Mouse (Mus musculus) lung, postnatal 10 days (tissue): ENCODE results near the gene Cog6.
A peak's percentile ranks its signal among the peaks of the same experiment; 100 is the strongest.

Experiments
- DNase-seq: peaks from one replicate; pipeline ENCODE4 v3.0.0; 2021

Cog6 gene

DNA sequence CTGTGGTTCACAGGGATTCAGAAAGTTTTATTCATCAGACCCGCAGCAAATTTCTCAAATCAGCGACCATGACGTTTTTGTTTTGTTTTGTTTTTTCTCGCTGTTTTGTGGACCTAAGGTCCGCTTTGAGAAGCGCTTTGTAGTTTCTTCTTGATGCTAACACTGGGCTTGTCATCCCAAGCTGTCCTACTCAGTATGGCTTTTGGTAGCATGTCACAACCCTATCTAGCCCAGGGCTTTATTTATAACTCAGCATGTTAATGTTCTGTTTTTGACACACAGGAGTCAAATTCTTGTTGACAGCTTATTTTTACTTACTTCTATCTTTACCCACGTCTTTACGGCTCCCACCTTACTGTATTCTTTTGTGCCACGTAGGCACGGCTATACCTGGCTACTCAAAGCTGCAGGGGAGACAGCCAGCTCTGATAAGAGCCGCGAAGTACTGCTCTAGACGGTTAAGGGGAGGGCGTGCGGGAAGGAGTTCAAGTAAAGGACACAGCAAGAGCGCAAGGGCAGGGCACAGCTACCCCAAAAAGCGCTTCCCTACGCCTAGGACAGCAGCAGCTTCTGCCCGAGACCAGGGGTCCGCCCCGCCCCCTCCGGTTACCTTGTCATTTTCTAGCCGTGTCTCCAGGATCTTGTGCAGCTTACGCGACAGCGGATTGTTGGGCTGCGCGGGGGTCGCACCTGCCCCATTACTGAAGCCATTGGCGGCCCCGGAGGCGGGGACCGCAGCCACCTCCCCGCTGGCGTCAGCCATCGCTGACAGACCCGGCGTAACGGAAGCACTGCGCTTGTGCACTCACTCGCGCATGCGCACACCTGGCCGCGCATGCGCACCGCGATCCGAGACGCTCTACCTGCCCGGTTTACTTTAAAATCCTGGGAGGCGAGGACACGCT is at the start of gene Cog6:
Cog6 (minus strand) TSS at position 802 of the 905 bp plus-strand sequence.
- peak; percentile 84 for DNase-seq

DNA sequence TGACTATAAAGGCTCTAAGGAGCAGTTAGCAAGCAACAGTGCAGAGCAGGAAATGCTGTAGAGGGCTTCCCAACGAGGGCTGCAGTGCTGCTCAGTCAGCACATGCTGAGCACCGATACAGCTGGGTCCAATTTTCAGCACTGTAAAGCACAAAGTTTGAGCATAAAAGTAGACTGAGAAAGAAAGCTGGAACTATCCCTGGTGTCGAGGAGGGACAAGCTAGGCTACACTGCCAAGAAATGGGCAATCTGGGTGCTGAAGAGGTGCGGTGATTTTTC is 49.0 kb upstream of the Cog6 start:
- no peak for DNase-seq

DNA sequence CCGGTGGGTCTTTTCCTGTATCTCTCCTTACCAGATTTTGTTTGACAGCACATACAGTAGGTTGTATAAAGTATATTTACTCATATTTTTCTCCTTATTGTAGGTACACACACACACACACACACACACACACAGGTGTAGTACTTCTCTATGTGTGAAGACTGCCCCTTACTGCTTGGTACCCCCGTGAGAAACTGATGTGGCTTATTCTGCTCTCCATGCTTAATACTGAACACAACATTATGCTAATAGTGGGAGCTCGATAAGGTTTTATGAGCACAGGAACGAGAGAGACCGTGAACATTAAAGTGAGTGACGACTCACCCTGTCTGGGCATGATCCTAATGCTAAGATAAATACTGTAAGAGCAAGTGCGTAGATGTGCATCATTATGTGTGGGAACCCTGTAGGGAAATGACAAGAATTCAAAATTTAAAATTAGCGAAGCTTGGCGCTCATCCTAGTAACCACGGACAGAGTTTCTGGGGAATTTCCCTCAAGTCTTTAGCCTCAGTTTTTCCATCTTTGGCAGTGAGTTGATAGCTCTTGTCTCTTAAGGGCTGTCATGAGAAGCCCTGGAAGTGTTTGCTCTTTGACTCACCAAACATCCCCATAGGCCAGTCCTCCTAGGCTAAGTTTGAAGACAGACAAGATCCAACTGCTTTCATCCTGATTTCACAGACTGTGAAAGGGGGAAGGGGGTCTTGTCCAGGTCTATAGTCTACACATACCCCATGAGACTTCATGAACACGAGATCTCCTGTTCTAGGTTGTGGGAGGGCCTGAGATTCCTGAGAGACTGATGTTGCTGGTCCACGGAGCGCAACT is 48.4 kb upstream of the Cog6 start:
- DNase-seq = no peak

DNA sequence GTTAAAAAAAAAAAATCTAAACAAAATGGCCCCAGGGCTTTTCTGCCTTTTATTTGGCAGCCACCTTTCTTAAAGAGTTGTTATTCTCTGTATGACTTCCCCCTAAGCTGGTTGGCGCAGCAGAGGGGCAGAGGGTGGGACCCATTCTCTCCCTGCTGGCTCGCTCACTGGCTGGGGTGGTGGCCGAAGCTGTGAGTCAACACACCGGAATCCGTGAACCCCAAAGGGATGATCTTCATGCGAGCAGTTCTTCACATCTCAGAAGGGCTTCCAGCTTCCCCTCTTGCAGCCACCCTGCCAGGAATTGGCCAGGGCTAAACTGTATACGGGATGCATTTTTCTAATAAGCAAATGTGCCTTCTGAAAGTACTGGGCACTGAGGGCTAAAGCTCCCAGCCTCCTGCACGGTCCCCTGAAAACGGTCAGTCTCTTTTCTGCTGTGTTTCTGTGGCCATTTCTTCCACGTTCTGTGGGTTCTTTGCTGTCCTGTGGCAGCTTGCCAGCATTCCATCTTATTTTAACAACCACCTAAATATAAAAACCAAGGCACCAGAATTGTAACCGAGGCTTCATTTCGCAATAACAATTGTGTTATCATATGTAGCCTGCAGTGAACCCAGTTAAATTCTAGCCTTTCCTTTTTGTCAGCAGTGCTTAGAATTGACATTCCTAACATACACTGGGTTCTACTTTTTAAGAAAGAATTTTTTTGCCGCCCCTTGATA is 46.5 kb upstream of the Cog6 start:
- peak; percentile 30 for DNase-seq

DNA sequence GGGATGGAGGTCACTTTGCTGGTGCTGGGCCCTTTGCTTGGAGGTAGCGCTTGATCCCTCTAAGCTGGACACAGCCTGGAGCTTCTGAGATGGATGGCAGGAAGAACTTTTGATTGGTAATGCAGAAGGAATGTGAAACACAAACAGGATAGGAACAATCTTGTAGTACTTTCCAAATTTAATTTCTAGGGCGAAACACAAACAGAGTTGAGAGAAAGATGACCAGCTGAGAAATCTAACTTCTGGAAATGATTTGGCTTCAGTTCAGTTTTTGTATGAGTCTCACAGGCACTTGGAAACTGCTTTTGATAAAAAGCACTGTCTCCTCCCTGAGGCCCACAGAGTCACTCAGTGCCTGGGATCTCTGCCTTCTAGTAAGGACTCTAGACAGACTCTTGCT is 42.9 kb upstream of the Cog6 start:
- DNase-seq = peak; percentile 38

DNA sequence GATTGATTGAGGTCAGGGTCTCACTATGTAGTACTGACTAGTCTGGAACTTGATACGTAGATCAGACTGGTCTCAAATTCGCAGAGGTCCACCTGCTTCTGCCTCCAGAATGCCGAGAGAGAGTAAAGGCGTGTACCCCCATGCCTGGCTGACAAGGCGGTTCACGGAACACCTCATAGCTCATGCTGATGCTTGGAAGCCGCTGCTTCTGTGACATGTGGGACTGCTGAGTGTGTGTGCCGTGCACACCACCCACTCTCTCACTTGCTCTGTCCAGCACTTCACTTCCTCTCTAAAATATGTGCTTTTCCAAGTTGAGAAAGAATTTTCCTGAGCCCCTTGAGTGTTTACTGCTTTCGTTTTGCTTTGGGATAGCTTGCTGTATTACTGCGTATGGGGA is 39.4 kb upstream of the Cog6 start:
- peak; percentile 19 for DNase-seq

DNA sequence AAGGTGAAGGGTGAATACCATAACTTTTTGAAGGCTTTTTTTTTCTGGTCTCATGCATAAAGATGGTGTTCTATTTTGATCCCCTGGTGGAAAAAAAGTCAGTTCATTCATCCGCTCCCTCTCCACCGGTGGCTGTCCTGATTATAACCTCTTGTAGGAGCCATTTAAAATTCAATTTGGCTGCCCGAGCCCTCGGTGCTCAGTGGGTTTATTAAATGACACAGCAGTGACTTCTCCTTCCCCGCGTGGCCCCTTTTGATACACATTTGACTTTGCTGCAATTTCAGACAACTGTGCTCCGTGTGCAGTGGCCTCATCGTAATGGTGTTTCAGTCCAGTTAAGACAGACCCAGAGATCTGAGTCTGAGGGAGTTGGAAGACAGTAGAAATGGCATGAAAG is 35.3 kb upstream of the Cog6 start:
- DNase-seq = no peak

DNA sequence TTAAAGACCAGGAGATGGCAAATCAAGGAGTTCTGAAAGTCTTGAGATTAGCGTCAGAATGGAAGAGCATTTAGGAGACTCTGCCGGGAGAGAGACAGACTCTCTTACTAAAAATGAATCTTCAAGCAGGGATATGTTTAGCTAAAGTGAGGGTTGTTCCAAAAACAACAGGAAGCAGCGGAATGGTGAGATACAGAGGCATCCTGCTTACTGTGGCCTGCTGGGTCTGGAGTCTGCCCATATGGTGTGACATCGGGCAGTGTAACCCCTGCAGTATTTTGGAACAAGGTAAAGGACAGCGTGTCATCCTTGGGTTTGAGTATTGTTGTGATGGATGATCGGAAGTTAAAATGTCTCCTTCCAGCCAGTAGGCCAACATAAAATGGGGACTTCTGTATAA is 29.3 kb upstream of the Cog6 start:
- peak; percentile 40 for DNase-seq

DNA sequence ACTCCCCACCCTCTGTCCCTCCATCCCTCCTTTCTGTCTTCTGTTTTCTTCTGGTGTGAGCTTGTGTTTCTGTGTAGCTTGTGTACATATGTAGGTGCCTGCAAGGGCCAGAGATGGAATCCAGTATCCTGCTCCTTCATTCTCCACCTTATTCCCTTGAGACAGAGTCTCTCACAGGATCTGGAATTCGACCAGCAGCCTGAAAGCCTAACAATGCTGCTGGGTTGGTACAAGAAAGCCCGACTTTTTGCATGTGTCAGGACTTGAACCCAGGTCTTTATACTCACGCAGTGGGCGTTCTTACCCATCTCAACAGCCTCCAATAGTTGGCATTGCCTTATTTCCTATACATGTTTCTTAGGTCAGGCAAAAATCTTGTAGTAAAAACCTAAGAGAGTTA is 28.7 kb upstream of the Cog6 start:
- DNase-seq = no peak

DNA sequence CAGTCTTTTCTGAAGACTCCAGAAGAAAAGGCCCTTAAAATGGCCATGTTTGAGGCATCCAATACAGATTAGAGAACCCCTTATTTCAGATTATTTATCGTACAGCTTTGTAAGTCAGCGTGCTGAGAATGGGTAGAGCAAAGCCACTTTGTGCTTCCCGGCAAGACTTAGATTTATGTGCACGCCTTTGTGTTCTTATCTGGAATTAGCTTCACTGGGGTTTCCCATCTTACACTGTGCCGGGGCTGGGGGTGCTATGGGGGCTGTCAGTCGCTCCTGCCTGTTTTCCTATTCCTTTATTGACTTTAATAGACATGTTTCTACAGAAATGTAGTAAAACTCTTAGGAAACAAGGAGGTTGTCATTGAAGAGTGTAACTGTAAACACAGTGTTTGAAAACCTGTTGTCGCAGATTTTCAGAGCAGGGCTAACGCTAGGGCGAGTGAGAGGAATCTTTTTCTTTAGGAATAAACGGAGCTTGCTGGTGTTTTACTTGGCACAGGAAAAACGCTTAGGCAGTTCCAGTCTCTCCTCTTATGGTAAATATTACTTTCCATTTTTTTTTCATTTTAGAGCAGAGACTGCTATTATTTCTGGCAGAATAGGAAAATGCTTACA is 27.8 kb upstream of the Cog6 start:
- no peak for DNase-seq

DNA sequence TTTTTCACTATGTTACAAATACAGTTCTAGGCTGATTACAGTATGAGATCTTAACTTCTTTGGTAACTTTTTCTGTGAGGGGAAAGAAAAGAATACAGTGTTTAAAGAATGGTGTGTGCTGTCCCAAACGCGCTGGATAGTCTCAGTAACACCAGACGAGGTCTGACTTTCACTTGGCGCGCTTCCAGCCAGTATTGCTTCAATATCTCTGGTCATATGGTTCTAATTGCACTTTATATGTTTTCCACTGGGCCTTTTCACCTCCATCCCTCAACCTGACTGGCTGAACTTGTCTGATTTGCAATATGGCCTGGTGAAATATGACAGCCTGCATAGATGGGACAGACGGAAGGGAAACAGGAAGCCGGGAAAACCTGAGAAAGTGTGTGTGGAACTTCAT is 27.2 kb upstream of the Cog6 start:
- DNase-seq = peak; percentile 68

DNA sequence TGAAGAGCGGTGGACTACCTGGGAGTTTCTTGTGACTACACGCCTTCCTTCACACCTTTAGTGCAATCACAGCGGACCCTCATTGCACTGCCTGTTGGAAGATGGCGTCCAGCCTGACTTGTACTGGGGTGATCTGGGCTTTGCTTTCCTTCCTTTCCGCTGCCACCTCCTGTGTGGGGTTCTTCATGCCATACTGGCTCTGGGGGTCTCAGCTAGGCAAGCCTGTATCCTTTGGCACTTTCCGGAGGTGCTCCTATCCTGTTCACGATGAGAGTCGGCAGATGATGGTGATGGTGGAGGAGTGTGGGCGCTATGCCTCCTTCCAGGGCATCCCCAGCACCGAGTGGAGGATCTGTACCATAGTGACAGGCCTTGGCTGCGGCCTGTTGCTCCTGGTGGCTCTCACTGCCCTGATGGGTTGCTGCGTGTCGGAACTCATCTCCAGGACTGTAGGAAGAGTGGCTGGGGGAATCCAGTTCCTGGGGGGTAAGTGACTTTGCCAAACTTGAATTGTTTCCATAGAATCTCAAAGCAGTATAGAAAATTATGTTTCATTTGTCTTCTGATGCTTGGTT is 26.3 kb upstream of the Cog6 start:
- no peak for DNase-seq

DNA sequence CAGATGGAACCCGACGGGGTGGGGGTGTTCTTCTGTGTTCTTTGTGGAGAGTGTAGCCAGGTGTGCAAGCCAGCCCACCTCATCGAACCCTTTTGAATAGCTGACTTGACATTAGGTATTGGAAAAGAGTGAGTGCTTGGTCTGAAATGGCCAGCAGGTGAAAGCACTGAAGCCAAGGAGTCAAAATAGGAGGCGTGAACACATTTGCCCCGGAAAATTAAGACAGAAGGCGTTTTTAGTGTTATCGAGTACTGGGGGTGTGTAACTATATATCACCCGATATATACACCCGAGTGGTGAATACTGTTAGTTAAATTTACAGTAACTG is 25.2 kb upstream of the Cog6 start:
- no peak for DNase-seq

DNA sequence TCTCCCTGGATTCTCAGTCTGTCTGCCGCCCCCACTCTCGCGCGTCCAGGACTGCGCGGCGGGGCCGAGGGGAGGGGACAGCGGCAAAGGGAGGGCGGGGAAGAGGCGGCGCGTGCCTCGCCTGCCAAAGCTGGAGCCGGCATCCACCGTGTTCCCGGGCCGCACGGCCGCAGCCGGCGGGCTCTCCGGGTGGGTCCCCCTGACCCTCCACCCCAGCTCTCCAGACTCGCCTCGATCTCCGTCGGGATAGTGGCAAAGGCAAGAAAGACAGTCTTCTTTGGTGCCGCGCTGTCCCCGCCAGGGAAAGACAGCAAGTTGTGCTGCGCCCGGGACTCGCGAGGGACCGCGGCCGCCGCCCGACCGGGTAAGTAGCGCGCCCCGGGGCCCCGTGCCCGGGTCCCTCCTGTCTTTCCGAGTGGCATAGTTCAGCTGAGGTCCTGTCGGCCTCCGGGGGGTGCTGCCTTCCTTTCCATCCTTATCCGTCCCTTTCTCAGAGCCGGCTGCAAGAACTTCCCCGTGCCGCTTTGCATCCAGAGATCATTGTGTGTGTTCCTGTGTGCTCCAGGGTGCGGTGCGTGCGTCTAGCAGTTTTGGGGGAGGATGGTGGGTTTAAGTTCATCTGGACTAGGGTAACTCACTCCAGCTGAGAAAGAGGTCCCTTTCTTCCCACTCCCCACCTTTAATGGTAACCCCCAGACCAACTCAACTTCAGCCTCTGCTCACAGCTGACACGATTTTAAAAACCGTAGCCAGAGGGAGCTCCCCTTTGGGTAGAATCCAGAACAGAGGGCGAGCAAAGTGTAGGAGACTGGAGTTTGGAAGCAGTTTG is 24.6 kb upstream of the Cog6 start, which contains the start of gene Lhfp:
Lhfp (plus strand) TSS at position 118 of the 829 bp plus-strand sequence.
- DNase-seq = peak; percentile 87

DNA sequence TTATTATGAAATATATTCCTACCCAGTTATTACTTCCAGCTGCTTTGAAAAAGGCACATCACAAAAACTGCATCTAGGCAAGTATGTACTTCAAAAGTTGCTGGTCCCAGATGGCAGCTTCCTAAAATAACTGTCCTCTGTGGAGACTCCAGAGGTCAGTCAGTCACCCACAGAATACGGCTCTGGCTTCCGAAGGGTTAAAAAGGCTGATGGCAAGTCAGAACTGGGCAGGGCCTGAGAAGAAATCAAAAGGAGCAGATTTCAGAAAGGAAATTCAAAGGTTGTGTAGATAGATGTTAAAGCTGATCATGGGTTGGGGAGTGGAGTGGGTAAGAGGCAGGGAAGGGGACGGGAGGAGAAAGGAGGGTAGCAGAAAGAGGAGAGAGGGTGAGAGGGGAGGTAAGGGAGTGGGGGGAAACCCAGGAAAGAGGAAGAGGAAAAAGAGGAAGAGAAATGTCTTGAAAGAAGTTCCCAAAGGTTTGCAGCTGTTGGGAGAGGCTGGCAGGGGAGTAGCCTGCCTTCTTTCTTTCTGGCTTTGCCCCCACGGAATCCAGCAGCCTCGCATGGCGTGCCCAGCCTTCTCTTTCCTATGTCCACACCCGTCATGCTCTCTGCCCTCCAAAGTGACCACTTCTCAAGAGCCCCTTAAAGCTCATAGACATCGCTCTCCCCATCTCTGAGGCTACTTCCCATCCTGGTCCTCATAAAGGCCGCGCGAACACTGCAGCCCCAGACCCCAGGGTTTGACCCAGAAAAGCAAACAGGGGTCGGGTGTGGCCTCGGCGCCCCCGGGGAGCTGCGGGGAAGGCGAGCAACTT is 23.8 kb upstream of the Cog6 start:
- peak; percentile 37 for DNase-seq

DNA sequence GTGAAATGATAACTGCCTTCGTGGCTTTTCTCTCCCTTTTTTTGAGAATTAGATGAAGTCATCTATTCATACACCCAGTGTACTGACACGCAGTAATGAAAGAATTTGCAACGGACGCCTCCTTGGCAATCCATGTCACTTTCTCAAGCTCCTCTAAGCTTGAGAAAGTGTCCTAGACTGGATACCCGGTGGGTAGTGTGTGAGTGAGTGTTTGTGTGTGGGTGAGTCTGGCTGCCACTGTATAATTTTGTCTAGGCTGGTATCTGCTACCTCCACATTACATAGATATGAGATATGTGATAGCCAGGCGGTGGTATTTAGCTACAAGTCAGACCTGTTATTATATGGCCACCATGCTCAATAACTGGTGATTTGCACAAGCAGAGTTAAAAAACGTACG is 22.7 kb upstream of the Cog6 start:
- no peak for DNase-seq

DNA sequence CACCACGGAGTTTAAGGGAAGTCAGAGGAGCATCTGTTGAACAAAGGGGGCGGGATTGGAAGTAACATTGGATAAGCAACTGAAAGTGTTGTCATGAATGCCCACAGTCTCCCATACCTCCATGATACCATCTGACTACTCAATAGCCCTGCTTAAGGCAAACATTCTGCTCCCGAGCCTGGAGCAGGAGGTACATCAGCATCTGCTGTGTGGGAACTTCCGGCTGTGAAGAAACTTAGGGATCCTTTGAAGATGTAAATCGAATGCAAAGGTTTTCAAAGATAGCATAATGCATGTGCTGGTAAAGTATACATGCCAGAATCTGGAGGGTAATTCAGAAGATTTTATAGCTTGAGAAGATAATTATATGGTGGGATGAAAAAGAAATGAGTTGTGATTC is 21.9 kb upstream of the Cog6 start:
- no peak for DNase-seq

DNA sequence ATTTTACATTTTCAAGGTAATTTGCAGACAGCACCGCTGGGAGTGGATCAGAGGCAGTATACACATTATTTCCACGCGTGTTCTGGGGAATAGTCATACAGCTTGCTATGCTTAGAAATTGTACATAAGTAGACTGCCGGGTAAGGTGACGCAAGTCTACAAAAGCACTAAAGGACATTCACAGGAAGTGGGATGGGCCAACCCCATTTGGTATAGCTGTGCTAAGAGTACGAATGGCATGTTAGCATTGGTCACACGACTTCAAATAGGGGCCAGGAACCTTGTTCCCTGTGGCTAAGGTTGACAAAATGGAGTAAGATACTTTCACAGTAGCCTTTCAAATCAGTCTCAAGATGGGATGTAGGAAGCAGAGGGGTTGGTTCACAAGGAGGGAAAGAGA is 19.9 kb upstream of the Cog6 start:
- no peak for DNase-seq

DNA sequence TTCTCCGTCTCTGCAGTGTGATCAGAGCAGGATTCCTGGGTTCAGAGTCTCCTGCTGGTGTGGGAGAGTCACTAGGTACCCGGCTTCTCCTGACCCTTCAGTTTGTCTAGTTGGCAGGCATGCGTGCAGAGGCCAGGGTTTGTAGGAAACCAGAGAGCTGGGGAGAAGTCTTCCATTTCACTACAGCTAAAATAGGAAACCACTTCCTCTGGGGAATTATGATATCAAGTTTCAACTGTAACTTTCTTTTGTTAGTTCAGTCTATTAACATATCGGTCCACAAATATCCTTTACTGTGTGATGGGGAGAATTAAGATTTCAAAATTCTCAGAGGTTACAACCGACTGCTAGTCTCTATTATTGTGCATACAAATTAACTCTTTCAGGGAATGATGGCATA is 19.0 kb upstream of the Cog6 start:
- no peak for DNase-seq

DNA sequence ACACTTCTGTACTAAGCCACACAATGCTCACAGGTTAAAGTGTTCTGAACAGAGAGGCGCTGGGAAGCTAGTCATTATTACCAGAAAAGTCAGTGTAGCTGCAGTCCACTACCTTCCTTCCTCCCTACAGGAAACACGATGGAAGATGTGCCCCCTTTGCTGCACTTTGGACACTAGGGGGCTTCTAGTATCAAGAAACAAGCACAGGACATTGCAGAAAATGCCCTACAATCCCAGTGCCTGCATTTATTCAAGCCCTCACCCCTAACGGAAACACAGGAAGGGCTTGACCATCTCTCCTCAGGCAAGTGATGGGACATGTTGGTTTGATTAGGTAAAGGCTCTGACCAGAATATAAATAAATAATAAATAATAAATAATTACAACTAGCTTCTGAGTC is 16.4 kb upstream of the Cog6 start:
- peak; percentile 64 for DNase-seq

DNA sequence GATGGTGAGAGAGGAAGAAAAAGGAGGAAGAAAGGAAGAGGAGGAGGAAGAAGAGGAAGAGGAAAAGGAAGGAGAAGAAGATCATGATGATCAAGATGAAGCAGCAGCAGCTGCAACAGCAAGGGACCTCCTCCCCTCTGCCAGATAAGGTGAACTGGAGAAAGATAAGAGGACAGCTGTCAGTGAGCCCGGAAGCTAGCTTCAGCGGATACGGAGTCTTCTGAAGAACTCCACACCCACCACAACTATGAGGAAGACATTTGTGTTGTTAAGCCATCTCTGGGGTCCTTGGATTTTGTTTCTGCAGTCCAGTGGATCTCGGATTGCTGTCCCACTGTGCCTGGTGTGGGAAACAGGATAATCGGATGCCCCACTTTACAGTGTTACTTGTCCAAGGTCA is 15.4 kb upstream of the Cog6 start:
- DNase-seq = no peak
